Mouse (Mus musculus): ENCODE measurements around the gene Arl4d. TPM values are rescaled to one million over a fixed set of nuclear protein-coding genes. Genes with fewer than 3 reads are reported as not detected.
"Not testable (repeated sequence)": the region's sequence is repeated elsewhere in the genome, so short reads cannot be mapped to it uniquely, and the experiment has no call there.

The Arl4d gene
- 10 to 100 TPM; 10.4 to 16.7 TPM for total RNA-seq (2021)
- long read RNA-seq, experiment 1, transcript Arl4d-201 (2 exons, 1,382 nt) = major isoform, 5 of 5 reads
- long read RNA-seq, experiment 1, partial matches to known transcripts = 0 of 5 reads
- long read RNA-seq, experiment 1, other reads (novel, unspliced or antisense) = 0 of 5 reads
- long read RNA-seq, experiment 2, partial matches to known transcripts = 0 of 1 reads
- long read RNA-seq, experiment 2, other reads (novel, unspliced or antisense) = 1 of 1 reads

- DNase-seq = peak; percentile 98
Observed at GRCm38 (mm10) chr11:101664825-101665635, at the start of gene Arl4d. Arl4d (plus strand) TSS chr11:101665541.

GRCm38 (mm10) chr11:101616104-101616503 is 49.2 kb upstream of the Arl4d start:
- no peak for DNase-seq

GRCm38 (mm10) chr11:101616948-101617767 is 48.2 kb upstream of the Arl4d start:
- no peak for DNase-seq

- DNase-seq = peak; percentile 52
Observed at GRCm38 (mm10) chr11:101617849-101618248, 47.5 kb upstream of the Arl4d start.

- peak; percentile 29 for DNase-seq
Observed at GRCm38 (mm10) chr11:101618596-101618995, 46.7 kb upstream of the Arl4d start.

GRCm38 (mm10) chr11:101620022-101620655 is 45.2 kb upstream of the Arl4d start:
- DNase-seq = not testable (repeated sequence)

GRCm38 (mm10) chr11:101626649-101626994 is 38.7 kb upstream of the Arl4d start:
- DNase-seq = no peak

- DNase-seq = peak; percentile 89
Observed at GRCm38 (mm10) chr11:101626995-101627856, 38.1 kb upstream of the Arl4d start, which contains the start of gene Rdm1. Rdm1 (plus strand) TSS chr11:101627195.

- DNase-seq = peak; percentile 92
Observed at GRCm38 (mm10) chr11:101627857-101628559, 37.3 kb upstream of the Arl4d start.

- not testable (repeated sequence) for DNase-seq
Observed at GRCm38 (mm10) chr11:101628733-101629417, 36.5 kb upstream of the Arl4d start.

- no peak for DNase-seq
Observed at GRCm38 (mm10) chr11:101635660-101636059, 29.7 kb upstream of the Arl4d start.

- DNase-seq = no peak
Observed at GRCm38 (mm10) chr11:101639761-101640160, 25.6 kb upstream of the Arl4d start.

GRCm38 (mm10) chr11:101640857-101641709 is 24.3 kb upstream of the Arl4d start:
- peak; percentile 87 for DNase-seq

GRCm38 (mm10) chr11:101641710-101642642 is 23.4 kb upstream of the Arl4d start:
- peak; percentile 24 for DNase-seq

GRCm38 (mm10) chr11:101642931-101643330 is 22.4 kb upstream of the Arl4d start:
- DNase-seq = no peak

- DNase-seq = no peak
Observed at GRCm38 (mm10) chr11:101644591-101644990, 20.8 kb upstream of the Arl4d start.

- not testable (repeated sequence) for DNase-seq
Observed at GRCm38 (mm10) chr11:101645043-101645410, 20.3 kb upstream of the Arl4d start.

Data from adrenal gland, postnatal 10 days (tissue).